Mouse (Mus musculus): ENCODE data around the gene Rhot2. TPM values are rescaled to one million over a fixed set of nuclear protein-coding genes. Genes with fewer than 3 reads are reported as not detected.

Rhot2 gene
- total RNA-seq, 2 experiments from 2014 or later = 9.8 to 19.7 TPM

Other genes starting within 250 kb of the Rhot2 start
- not detected in 2 replicates for gene Gng13, start 127.7 kb downstream of the Rhot2 start, total RNA-seq (2015; ENCODE audit: low replicate concordance)
- 0.70 TPM in 1 of 2 replicates, not detected in the other for gene Gng13, start 127.7 kb downstream of the Rhot2 start, total RNA-seq (2017; ENCODE audit: low replicate concordance)
- gene Chtf18, start 117.4 kb downstream of the Rhot2 start, total RNA-seq (2015; ENCODE audit: low replicate concordance) = 7.7 and 8.6 TPM in 2 replicates
- gene Chtf18, start 117.4 kb downstream of the Rhot2 start, total RNA-seq (2017; ENCODE audit: low replicate concordance) = 7.6 and 11.8 TPM in 2 replicates
- 4.2 and 6.5 TPM in 2 replicates for gene Rpusd1, start 117.2 kb downstream of the Rhot2 start, total RNA-seq (2015; ENCODE audit: low replicate concordance)
- 1.4 TPM in 2 replicates for gene Rpusd1, start 117.2 kb downstream of the Rhot2 start, total RNA-seq (2017; ENCODE audit: low replicate concordance)
- gene Mslnl, start 108.8 kb downstream of the Rhot2 start, total RNA-seq (2015; ENCODE audit: low replicate concordance) = not detected in 2 replicates
- gene Mslnl, start 108.8 kb downstream of the Rhot2 start, total RNA-seq (2017; ENCODE audit: low replicate concordance) = not detected in 2 replicates
- gene Msln, start 90.5 kb downstream of the Rhot2 start, total RNA-seq (2015; ENCODE audit: low replicate concordance) = not detected in 2 replicates
- gene Msln, start 90.5 kb downstream of the Rhot2 start, total RNA-seq (2017; ENCODE audit: low replicate concordance) = not detected in 2 replicates
- 3.5 and 5.9 TPM in 2 replicates for gene Narfl, start 71.1 kb downstream of the Rhot2 start, total RNA-seq (2015; ENCODE audit: low replicate concordance)
- 6.2 and 7.8 TPM in 2 replicates for gene Narfl, start 71.1 kb downstream of the Rhot2 start, total RNA-seq (2017; ENCODE audit: low replicate concordance)
- 2.9 TPM in 1 of 2 replicates, not detected in the other for gene Haghl, start 59.2 kb downstream of the Rhot2 start, total RNA-seq (2015; ENCODE audit: low replicate concordance)
- 1.9 and 3.1 TPM in 2 replicates for gene Haghl, start 59.2 kb downstream of the Rhot2 start, total RNA-seq (2017; ENCODE audit: low replicate concordance)
- gene Ccdc78, start 58.3 kb downstream of the Rhot2 start, total RNA-seq (2015; ENCODE audit: low replicate concordance) = not detected in 2 replicates
- not detected in 2 replicates for gene Ccdc78, start 58.3 kb downstream of the Rhot2 start, total RNA-seq (2017; ENCODE audit: low replicate concordance)
- gene Fam173a, start 52.0 kb downstream of the Rhot2 start, total RNA-seq (2015; ENCODE audit: low replicate concordance) = 14.8 and 24.9 TPM in 2 replicates
- 7.7 and 9.6 TPM in 2 replicates for gene Fam173a, start 52.0 kb downstream of the Rhot2 start, total RNA-seq (2017; ENCODE audit: low replicate concordance)
- gene AC134908.4, start 49.2 kb downstream of the Rhot2 start, total RNA-seq (2015; ENCODE audit: low replicate concordance) = not detected in 2 replicates
- not detected in 2 replicates for gene AC134908.4, start 49.2 kb downstream of the Rhot2 start, total RNA-seq (2017; ENCODE audit: low replicate concordance)
- gene Metrn, start 47.7 kb downstream of the Rhot2 start, total RNA-seq (2015; ENCODE audit: low replicate concordance) = 1.3 and 2.9 TPM in 2 replicates
- 3.2 TPM in 2 replicates for gene Metrn, start 47.7 kb downstream of the Rhot2 start, total RNA-seq (2017; ENCODE audit: low replicate concordance)
- gene Fbxl16, start 35.8 kb downstream of the Rhot2 start, total RNA-seq (2015; ENCODE audit: low replicate concordance) = not detected in 2 replicates
- 0.17 TPM in 1 of 2 replicates, not detected in the other for gene Fbxl16, start 35.8 kb downstream of the Rhot2 start, total RNA-seq (2017; ENCODE audit: low replicate concordance)
- gene Wdr24, start 21.2 kb downstream of the Rhot2 start, total RNA-seq (2015; ENCODE audit: low replicate concordance) = 0.38 and 0.42 TPM in 2 replicates
- 4.9 and 6.0 TPM in 2 replicates for gene Wdr24, start 21.2 kb downstream of the Rhot2 start, total RNA-seq (2017; ENCODE audit: low replicate concordance)
- 0.84 and 2.1 TPM in 2 replicates for gene Jmjd8, start 16.0 kb downstream of the Rhot2 start, total RNA-seq (2015; ENCODE audit: low replicate concordance)
- 3.9 and 6.7 TPM in 2 replicates for gene Jmjd8, start 16.0 kb downstream of the Rhot2 start, total RNA-seq (2017; ENCODE audit: low replicate concordance)
- gene Stub1, start 11.4 kb downstream of the Rhot2 start, total RNA-seq (2015; ENCODE audit: low replicate concordance) = 15.0 and 28.0 TPM in 2 replicates
- 18.8 and 27.9 TPM in 2 replicates for gene Stub1, start 11.4 kb downstream of the Rhot2 start, total RNA-seq (2017; ENCODE audit: low replicate concordance)
- not detected in 2 replicates for gene Rhbdl1, start 7.6 kb downstream of the Rhot2 start, total RNA-seq (2015; ENCODE audit: low replicate concordance)
- 4.7 TPM in 1 of 2 replicates, not detected in the other for gene Rhbdl1, start 7.6 kb downstream of the Rhot2 start, total RNA-seq (2017; ENCODE audit: low replicate concordance)
- 0.84 TPM in 1 of 2 replicates, not detected in the other for gene Gm20683, start 3.1 kb downstream of the Rhot2 start, total RNA-seq (2015; ENCODE audit: low replicate concordance)
- 2.6 TPM in 1 of 2 replicates, not detected in the other for gene Gm20683, start 3.1 kb downstream of the Rhot2 start, total RNA-seq (2017; ENCODE audit: low replicate concordance)
- 12.5 and 17.6 TPM in 2 replicates for gene Wdr90, start 16.6 kb upstream of the Rhot2 start, total RNA-seq (2015; ENCODE audit: low replicate concordance)
- 10.0 and 12.7 TPM in 2 replicates for gene Wdr90, start 16.6 kb upstream of the Rhot2 start, total RNA-seq (2017; ENCODE audit: low replicate concordance)
- 9.4 and 9.8 TPM in 2 replicates for gene Mcrip2, start 23.9 kb upstream of the Rhot2 start, total RNA-seq (2015; ENCODE audit: low replicate concordance)
- 1.7 and 8.0 TPM in 2 replicates for gene Mcrip2, start 23.9 kb upstream of the Rhot2 start, total RNA-seq (2017; ENCODE audit: low replicate concordance)
- 7.3 and 9.4 TPM in 2 replicates for gene Mettl26, start 30.2 kb upstream of the Rhot2 start, total RNA-seq (2015; ENCODE audit: low replicate concordance)
- 3.7 and 5.3 TPM in 2 replicates for gene Mettl26, start 30.2 kb upstream of the Rhot2 start, total RNA-seq (2017; ENCODE audit: low replicate concordance)
- gene Wfikkn1, start 36.0 kb upstream of the Rhot2 start, total RNA-seq (2015; ENCODE audit: low replicate concordance) = not detected in 2 replicates
- 1.0 TPM in 1 of 2 replicates, not detected in the other for gene Wfikkn1, start 36.0 kb upstream of the Rhot2 start, total RNA-seq (2017; ENCODE audit: low replicate concordance)
- gene Rab40c, start 74.9 kb upstream of the Rhot2 start, total RNA-seq (2015; ENCODE audit: low replicate concordance) = 2.3 and 6.7 TPM in 2 replicates
- 1.2 and 1.5 TPM in 2 replicates for gene Rab40c, start 74.9 kb upstream of the Rhot2 start, total RNA-seq (2017; ENCODE audit: low replicate concordance)
- gene Pigq, start 100.1 kb upstream of the Rhot2 start, total RNA-seq (2015; ENCODE audit: low replicate concordance) = 1,336 and 1,664 TPM in 2 replicates
- 1,480 and 1,728 TPM in 2 replicates for gene Pigq, start 100.1 kb upstream of the Rhot2 start, total RNA-seq (2017; ENCODE audit: low replicate concordance)
- gene Nhlrc4, start 100.1 kb upstream of the Rhot2 start, total RNA-seq (2015; ENCODE audit: low replicate concordance) = 49.2 and 66.7 TPM in 2 replicates
- 40.7 and 62.0 TPM in 2 replicates for gene Nhlrc4, start 100.1 kb upstream of the Rhot2 start, total RNA-seq (2017; ENCODE audit: low replicate concordance)
- not detected in 2 replicates for gene A930017K11Rik, start 107.7 kb upstream of the Rhot2 start, total RNA-seq (2015; ENCODE audit: low replicate concordance)
- not detected in 2 replicates for gene A930017K11Rik, start 107.7 kb upstream of the Rhot2 start, total RNA-seq (2017; ENCODE audit: low replicate concordance)
- gene Capn15, start 140.9 kb upstream of the Rhot2 start, total RNA-seq (2015; ENCODE audit: low replicate concordance) = 1.2 and 1.5 TPM in 2 replicates
- gene Capn15, start 140.9 kb upstream of the Rhot2 start, total RNA-seq (2017; ENCODE audit: low replicate concordance) = 1.4 and 2.4 TPM in 2 replicates
- not detected in 2 replicates for gene Rab11fip3, start 224.7 kb upstream of the Rhot2 start, total RNA-seq (2015; ENCODE audit: low replicate concordance)
- gene Rab11fip3, start 224.7 kb upstream of the Rhot2 start, total RNA-seq (2017; ENCODE audit: low replicate concordance) = 0.17 and 0.42 TPM in 2 replicates
- gene Decr2, start 245.5 kb upstream of the Rhot2 start, total RNA-seq (2015; ENCODE audit: low replicate concordance) = 3.1 TPM in 1 of 2 replicates, not detected in the other
- gene Decr2, start 245.5 kb upstream of the Rhot2 start, total RNA-seq (2017; ENCODE audit: low replicate concordance) = 0.42 and 3.2 TPM in 2 replicates

Measured in erythroblast, adult 5-6 weeks (primary cell).